Mouse (Mus musculus) neural tube, embryonic 12.5 days (tissue): ENCODE results near the gene Kif21a. TPM values are rescaled to one million over a fixed set of nuclear protein-coding genes. Genes with fewer than 3 reads are reported as not detected.

Experiments used
- ATAC-seq: fragments of 200-750 bp; cut with Nextera tagmentation; 2 replicates; pipeline ENCODE4 v1.8.0; 2017; ENCODE audit warnings: low read depth, mild to moderate bottlenecking, moderate TSS enrichment, moderate library complexity; ENCODE audit not compliant: low FRiP score
- H3K27ac ChIP-seq: fragments of 300-500 bp; sonication (generic); 2 replicates; pipeline ENCODE4 v1.5.1; 2016
- H3K27me3 ChIP-seq: fragments of 300-500 bp; sonication (generic); replicated peaks from 2 replicates; pipeline ENCODE4 v1.6.1; 2016; ENCODE audit warnings: mild to moderate bottlenecking
- H3K36me3 ChIP-seq: fragments of 300-500 bp; sonication (generic); 2 replicates; pipeline ENCODE4 v1.6.1; 2016; ENCODE audit warnings: mild to moderate bottlenecking
- H3K4me1 ChIP-seq: fragments of 300-500 bp; sonication (generic); 2 replicates; pipeline ENCODE4 v1.6.1; 2016
- H3K4me2 ChIP-seq: fragments of 300-500 bp; sonication (generic); replicated peaks from 2 replicates; pipeline ENCODE4 v1.6.1; 2016; ENCODE audit warnings: mild to moderate bottlenecking
- H3K4me3 ChIP-seq: fragments of 300-500 bp; sonication (generic); 2 replicates; pipeline ENCODE4 v1.5.1; 2016
- H3K9ac ChIP-seq: fragments of 300-500 bp; sonication (generic); 2 replicates; pipeline ENCODE4 v1.6.1; 2016; ENCODE audit warnings: mild to moderate bottlenecking
- H3K9me3 ChIP-seq: fragments of 300-500 bp; sonication (generic); 2 replicates; pipeline ENCODE4 v1.6.1; 2016; ENCODE audit warnings: mild to moderate bottlenecking
- WGBS: fragments of 180-500 bp; shearing (Covaris S2); methylation state at CpG from one replicate; pipeline ENCODE4 v1.1.7; 2016; 5-methylcytosine and 5-hydroxymethylcytosine counted together
- polyA plus RNA-seq: library from polyadenylated mRNA; unstranded; fragments of >200 nt; fragmentation: Nextera tagmentation; extraction: Ambion mirVana; gene quantifications from 2 replicates; pipeline ENCODE4 v1.2.1, GENCODE M21; 2016

Kif21a gene
- polyA plus RNA-seq, 1 experiment from 2014 or later, result 37.0 TPM

DNA sequence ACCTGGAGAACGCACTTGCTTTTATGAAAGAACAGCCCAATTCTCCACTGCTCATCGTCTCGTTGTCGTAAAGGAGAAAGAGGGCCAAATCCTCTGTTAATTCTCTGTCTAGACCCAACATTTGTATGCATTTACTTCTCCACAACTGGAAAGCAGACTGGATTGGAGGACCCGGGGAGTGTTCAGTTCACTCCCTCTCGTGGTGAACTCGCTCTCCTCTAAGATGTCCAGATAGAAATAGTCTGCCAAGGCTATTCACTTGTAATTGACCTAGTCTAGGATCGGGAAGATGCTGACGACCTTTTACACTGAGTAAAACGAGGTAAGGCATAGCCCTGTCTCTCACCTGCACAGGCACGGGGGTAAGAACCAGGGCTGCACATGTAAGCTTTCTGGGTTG, 2.1 kb downstream of the Kif21a start:
- no peak overlapping the region for H3K27ac ChIP-seq
- no peak overlapping the region for H3K9ac ChIP-seq
- H3K4me3 ChIP-seq, result peak overlapping the region; percentile 15
- no peaks in the 10 kb centered on the region for H3K36me3 ChIP-seq
- WGBS, result 71% methylated on average over 11 of the region's 11 CpGs
- peaks cover 23% of the 10 kb centered on the region for H3K4me1 ChIP-seq
- H3K27me3 ChIP-seq, result no peaks in the 10 kb centered on the region
- H3K9me3 ChIP-seq, result no peaks in the 10 kb centered on the region
- H3K4me2 ChIP-seq, result peak overlapping the region; percentile 53
- no peak for ATAC-seq

DNA sequence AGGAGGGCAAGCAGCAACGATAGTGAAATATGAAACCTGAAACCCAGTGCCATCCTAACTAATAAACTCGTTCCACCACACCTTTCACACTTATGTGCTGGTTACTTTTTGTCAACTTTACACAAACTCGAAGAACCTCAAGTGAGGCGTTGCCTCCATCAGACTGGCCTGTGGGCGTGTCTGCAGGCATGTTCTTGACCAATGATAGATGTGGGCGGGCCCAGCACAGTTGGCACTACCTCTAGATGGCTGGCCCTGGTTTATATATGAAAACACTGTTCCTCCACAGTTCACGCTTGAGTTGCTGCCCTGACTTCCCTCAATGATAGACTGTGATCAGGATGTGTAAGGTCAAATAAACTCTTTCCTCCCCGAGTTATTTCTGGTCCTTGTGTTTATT, 3.2 kb downstream of the Kif21a start:
- H3K4me2 ChIP-seq, result peak overlapping the region; percentile 53
- 80% methylated on average over 8 of the region's 8 CpGs for WGBS
- no peak for ATAC-seq

DNA sequence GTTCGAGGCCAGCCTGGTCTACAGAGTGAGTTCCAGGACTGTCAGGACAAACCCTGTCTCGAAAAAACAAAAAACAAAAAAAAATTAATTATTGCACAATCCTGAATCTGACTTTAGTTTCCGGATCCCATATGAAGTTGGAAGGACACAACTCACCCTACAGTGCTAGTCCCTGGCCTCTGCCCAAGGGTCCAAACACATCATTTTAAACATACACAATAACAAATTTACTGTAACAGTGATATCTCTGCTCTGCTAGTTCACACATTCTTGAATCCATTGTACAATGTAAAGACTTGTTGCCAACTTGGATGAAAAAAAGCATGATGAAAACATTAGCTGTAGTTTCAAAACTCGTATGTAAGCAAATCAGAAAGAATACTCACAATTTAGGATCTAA, 6.5 kb downstream of the Kif21a start:
- ATAC-seq, result no peak
- no peak overlapping the region for H3K4me2 ChIP-seq
- no peaks in the 10 kb centered on the region for H3K27me3 ChIP-seq
- WGBS, result 96% methylated on average over 4 of the region's 4 CpGs
- H3K9me3 ChIP-seq, result no peaks in the 10 kb centered on the region
- peaks cover 17% of the 10 kb centered on the region for H3K4me1 ChIP-seq
- no peak overlapping the region for H3K27ac ChIP-seq
- H3K4me3 ChIP-seq, result no peak overlapping the region
- no peaks in the 10 kb centered on the region for H3K36me3 ChIP-seq
- no peak overlapping the region for H3K9ac ChIP-seq

More for the DNA sequence above, 3.2 kb downstream of the Kif21a start:
- H3K27ac ChIP-seq, result no peak overlapping the region
- no peak overlapping the region for H3K9ac ChIP-seq
- no peaks in the 10 kb centered on the region for H3K36me3 ChIP-seq
- no peaks in the 10 kb centered on the region for H3K9me3 ChIP-seq
- H3K27me3 ChIP-seq, result no peaks in the 10 kb centered on the region
- peaks cover 23% of the 10 kb centered on the region for H3K4me1 ChIP-seq
- H3K4me3 ChIP-seq, result no peak overlapping the region

DNA sequence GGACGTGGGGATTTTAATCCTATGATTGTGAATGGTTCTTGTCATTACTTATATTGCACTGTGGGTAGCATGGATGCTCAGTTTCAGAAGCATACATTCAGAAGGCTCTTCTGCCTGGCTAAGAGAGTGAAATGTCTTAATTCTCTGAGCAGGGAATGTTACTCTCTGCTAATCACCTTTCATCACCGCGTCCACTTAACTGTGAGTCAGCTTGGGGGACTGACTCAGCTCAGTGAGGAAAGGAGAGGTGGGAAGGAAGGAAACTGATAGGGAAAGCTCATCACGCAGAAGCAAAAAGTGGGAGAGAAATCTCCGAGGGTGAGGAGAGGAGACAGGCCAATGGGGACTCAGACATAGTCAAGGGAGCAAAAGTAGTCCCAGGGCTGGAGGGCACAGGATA, 10.9 kb downstream of the Kif21a start:
- Histone ChIP-seq H3K27ac (no peak overlapping the region), H3K27me3 (no peaks in the 10 kb centered on the region), H3K4me1 (no peaks in the 10 kb centered on the region), H3K4me2 (no peak overlapping the region), H3K9me3 (no peaks in the 10 kb centered on the region), H3K36me3 (0 out of 2 replicates have a peak, but pooled peaks cover 2% of the 10 kb centered on the region), H3K4me3 (no peak overlapping the region), H3K9ac (no peak overlapping the region)
- WGBS, result 88% methylated on average over 5 of the region's 5 CpGs
- no peak for ATAC-seq

DNA sequence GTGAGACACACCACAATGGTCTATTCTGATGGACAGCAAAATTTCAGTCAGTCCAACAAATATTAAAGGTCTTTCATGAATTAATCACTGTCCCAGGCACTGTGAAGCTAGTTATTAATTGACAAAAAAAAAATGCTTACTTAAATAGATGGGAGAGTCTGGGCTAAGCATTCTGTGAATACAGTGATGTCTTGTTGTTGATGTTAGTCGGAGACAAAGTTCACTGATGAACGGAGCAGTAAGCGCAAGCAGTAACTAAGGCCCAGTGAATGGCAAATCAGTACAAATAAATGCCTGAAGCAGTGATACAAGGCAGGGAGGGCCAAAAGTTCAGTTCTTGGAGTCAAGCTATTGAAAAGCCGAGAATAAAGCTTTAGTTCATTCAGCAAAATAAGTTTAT, 15.7 kb downstream of the Kif21a start:
- Histone ChIP-seq H3K4me2 (no peak overlapping the region), H3K36me3 (peaks cover 7% of the 10 kb centered on the region; the same call in 1 of the 2 replicates), H3K27me3 (no peaks in the 10 kb centered on the region), H3K9me3 (no peaks in the 10 kb centered on the region), H3K4me3 (no peak overlapping the region), H3K9ac (no peak overlapping the region), H3K4me1 (no peaks in the 10 kb centered on the region), H3K27ac (no peak overlapping the region)
- WGBS, result 60% methylated on average over 4 of the region's 4 CpGs
- ATAC-seq, result no peak

DNA sequence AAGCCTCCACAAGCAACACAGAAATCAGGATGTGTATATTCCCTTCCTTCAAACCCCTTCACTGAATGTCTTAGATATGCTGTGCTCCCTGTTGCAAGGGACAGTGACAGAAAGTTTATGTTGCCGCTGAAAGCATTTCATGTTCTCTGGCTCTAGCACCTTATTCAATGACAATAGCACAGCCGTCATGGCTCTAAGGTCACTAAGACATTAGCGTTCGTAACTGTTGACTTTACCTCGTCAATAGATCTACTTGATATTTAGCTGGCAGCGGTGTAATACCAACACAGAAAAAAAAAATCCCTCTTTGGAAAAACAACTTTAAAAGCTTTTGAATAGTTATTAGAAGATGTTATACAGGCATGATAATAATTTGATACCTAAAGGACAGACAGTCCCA, 16.2 kb downstream of the Kif21a start:
- H3K4me2 ChIP-seq, result no peak overlapping the region
- no peak overlapping the region for H3K9ac ChIP-seq
- no peaks in the 10 kb centered on the region for H3K9me3 ChIP-seq
- peaks cover 7% of the 10 kb centered on the region; the same call in 1 of the 2 replicates for H3K36me3 ChIP-seq
- H3K4me3 ChIP-seq, result no peak overlapping the region
- 74% methylated on average over 6 of the region's 6 CpGs for WGBS
- no peaks in the 10 kb centered on the region for H3K4me1 ChIP-seq
- no peaks in the 10 kb centered on the region for H3K27me3 ChIP-seq
- no peak for ATAC-seq
- no peak overlapping the region for H3K27ac ChIP-seq

DNA sequence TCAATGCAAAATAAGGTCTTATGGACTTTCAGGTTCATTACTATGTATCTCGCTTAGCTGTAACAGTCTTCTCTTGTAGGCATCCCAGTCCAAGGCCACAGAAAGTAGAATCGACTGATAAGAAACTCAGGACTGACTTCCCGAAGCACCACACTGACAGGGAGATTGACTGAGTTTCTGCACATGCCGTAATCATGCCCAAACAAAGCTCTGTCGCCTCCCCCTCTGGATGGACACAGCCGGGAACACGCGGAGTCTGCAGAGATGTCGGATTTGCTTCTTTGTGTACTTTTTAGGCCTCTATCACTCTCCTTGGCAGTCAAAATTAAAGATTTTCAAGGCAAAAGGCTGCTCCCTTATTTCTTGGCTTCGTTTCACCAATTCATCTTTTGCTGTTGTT, 20.8 kb downstream of the Kif21a start:
- ATAC-seq, result no peak
- Histone ChIP-seq H3K4me2 (no peak overlapping the region), H3K9me3 (peaks cover 3% of the 10 kb centered on the region; the same call in 1 of the 2 replicates), H3K9ac (no peak overlapping the region), H3K27me3 (no peaks in the 10 kb centered on the region), H3K27ac (no peak overlapping the region), H3K36me3 (peaks cover 5% of the 10 kb centered on the region; the same call in 1 of the 2 replicates), H3K4me3 (no peak overlapping the region), H3K4me1 (no peaks in the 10 kb centered on the region)
- 83% methylated on average over 10 of the region's 10 CpGs for WGBS

DNA sequence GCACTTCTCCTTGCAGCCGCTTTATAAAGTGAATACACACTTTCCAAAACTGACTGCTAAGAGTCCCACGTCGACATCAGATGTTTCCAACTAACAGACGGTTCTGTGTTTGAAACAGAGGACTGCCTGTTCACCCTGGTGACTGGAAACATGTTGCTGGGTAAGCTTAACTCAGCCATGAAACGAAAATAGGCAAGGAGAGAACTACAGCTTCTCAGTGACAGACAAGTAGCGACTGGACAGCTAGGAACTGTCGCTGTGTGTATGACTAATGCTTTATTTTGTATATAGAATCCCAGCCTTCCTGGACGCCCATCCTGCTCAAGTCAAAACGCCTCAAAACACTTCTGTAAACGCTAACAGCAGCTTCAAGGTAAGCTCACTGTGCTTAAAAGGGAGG, 21.3 kb downstream of the Kif21a start:
- Histone ChIP-seq H3K4me2 (no peak overlapping the region), H3K27me3 (no peaks in the 10 kb centered on the region), H3K9ac (no peak overlapping the region), H3K4me3 (no peak overlapping the region), H3K36me3 (peaks cover 5% of the 10 kb centered on the region; the same call in 1 of the 2 replicates), H3K9me3 (peaks cover 3% of the 10 kb centered on the region; the same call in 1 of the 2 replicates), H3K27ac (no peak overlapping the region), H3K4me1 (no peaks in the 10 kb centered on the region)
- 74% methylated on average over 10 of the region's 10 CpGs for WGBS
- ATAC-seq, result no peak

DNA sequence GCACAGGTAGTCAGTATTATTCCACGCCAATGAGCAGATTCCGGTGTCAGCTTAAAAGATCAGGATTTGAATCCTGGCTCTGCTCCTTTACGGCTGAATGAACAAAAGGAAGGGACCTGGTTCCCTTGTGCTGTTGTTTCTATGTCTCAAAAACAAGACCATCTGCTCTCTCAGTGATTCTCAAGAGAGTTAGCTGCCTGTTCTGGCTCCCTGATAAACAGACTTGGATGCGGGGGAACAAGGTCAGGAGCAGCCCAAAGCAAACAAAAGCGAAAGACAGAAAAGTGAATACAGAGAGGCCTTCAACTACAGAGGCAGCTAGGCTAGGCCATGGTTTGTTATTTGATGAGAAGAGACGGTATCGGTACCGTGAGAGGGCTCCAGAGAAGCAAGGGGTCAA, 27.5 kb downstream of the Kif21a start:
- H3K4me3 ChIP-seq, result no peak overlapping the region
- no peaks in the 10 kb centered on the region for H3K27me3 ChIP-seq
- no peak overlapping the region for H3K27ac ChIP-seq
- ATAC-seq, result no peak
- no peaks in the 10 kb centered on the region for H3K36me3 ChIP-seq
- peaks cover 2% of the 10 kb centered on the region; the same call in 1 of the 2 replicates for H3K9me3 ChIP-seq
- no peak overlapping the region for H3K4me2 ChIP-seq
- peaks cover 14% of the 10 kb centered on the region for H3K4me1 ChIP-seq
- WGBS, result 73% methylated on average over 8 of the region's 8 CpGs
- no peak overlapping the region for H3K9ac ChIP-seq

DNA sequence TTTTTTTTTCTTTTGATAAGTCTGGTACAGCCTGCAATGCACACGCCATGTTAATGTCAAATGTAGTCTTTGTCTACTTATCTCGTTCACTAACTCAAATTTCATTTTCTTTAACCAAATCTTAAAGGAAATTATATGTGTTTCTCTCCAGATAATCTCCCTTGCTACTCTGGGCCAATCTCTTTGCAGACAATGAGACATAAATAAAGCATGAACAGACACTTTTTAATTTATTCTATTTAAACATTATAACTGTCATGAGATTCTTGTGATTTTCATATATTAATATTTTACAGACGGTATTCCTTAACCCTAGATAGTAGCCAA, 30.9 kb downstream of the Kif21a start:
- H3K36me3 ChIP-seq, result no peaks in the 10 kb centered on the region
- WGBS, result 23% methylated on average over 3 of the region's 3 CpGs
- H3K9me3 ChIP-seq, result no peaks in the 10 kb centered on the region
- H3K9ac ChIP-seq, result no peak overlapping the region
- no peak overlapping the region for H3K4me3 ChIP-seq
- H3K27me3 ChIP-seq, result no peaks in the 10 kb centered on the region
- H3K4me2 ChIP-seq, result no peak overlapping the region
- H3K27ac ChIP-seq, result peak overlapping the region; percentile 90; the same call in 1 of the 2 replicates
- peaks cover 17% of the 10 kb centered on the region for H3K4me1 ChIP-seq
- ATAC-seq, result no peak

DNA sequence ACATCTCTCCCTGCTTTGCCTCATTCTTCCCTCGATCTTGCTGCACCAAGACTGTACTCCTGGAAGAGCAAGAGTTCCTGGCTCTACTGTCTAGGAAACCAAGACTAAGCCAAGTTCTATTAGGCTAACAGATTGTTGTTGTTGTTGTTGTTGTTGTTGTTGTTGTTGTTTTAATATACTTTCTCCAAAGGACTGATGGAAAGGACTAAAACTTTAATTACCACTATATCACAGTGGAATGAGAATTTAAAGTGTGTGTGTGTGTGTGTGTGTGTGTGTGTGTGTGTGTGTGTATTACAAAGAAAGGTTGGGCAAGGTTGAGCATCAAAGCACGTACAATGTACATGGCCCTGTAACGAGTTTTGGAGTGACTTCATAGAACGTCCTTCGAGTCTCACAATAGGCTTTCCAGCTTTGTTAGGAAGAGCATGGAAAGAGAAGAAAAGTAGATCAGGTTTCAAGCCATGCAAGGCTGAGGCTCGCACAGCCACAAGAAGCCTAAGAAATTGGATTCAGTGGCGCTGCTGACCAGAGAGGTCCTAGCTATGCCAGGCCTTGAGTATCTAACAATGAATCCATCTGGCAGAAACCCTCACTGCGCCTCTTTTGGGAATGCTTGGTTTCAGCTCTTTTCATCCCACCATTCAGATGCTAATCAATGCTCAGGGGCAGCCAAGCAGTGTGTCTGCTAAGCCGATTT, 31.4 kb downstream of the Kif21a start:
- H3K27me3 ChIP-seq, result no peaks in the 10 kb centered on the region
- peak; percentile 71 for ATAC-seq
- H3K4me2 ChIP-seq, result peak overlapping the region; percentile 50
- H3K4me1 ChIP-seq, result peaks cover 19% of the 10 kb centered on the region
- H3K9ac ChIP-seq, result no peak overlapping the region
- WGBS, result 19% methylated on average over 9 of the region's 9 CpGs
- no peak overlapping the region for H3K4me3 ChIP-seq
- peak overlapping the region; percentile 90 for H3K27ac ChIP-seq
- H3K9me3 ChIP-seq, result no peaks in the 10 kb centered on the region
- no peaks in the 10 kb centered on the region for H3K36me3 ChIP-seq

DNA sequence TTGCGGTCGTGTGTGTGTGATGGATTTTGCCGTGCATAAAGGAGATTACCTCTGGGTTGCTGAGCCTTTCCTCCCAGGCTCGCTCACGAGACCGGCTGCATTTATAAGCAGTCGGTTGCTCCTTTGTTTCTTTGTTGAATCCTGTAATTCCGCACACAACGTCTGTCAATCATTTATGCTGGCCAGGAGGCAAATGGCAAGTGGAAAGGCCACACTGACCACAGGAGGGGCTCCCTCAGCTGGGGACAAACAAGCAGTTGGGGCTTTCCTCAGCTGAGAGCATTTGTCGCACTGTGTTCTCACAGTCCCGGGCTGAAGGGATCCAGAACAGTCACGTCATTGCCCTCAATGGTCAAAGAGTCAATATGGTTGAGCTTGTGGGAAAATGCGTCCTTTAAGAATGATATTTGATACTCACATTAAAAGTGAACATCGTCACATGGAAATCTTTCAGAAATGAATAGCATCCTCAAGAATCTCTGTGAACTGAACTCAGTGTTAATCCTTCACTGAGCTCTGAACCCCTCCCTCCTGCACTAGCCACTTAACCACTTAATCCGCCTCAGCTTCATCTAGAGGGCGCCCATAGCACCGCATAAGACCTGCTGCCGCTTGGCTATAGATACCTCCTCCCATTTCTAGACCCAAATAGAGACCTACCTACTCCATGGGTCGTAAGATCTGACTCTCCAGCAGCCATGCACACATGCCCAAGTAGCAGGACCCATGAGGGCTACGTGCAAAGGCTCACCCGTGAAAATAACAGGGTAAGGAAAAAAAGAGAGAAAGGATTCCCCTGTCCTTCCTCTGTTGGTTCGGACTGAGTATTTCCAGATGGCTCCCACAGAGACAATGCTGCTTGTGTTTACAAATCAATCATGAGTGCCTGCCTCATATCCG, 32.2 kb downstream of the Kif21a start:
- H3K9ac ChIP-seq, result peak overlapping the region; percentile 53; the same call in 1 of the 2 replicates
- peak; percentile 64 for ATAC-seq
- H3K27me3 ChIP-seq, result no peaks in the 10 kb centered on the region
- H3K9me3 ChIP-seq, result no peaks in the 10 kb centered on the region
- peak overlapping the region; percentile 90 for H3K27ac ChIP-seq
- peaks cover 26% of the 10 kb centered on the region for H3K4me1 ChIP-seq
- 27% methylated on average over 23 of the region's 23 CpGs for WGBS
- H3K4me2 ChIP-seq, result peak overlapping the region; percentile 50
- no peaks in the 10 kb centered on the region for H3K36me3 ChIP-seq
- peak overlapping the region; percentile 12; the same call in 1 of the 2 replicates for H3K4me3 ChIP-seq
